Mouse (Mus musculus): ENCODE data around the gene Wipi2. TPM values are rescaled to one million over a fixed set of nuclear protein-coding genes. Genes with fewer than 3 reads are reported as not detected.

Gene Wipi2
- polyA plus RNA-seq, 1 experiment = 52.0 TPM

GRCm38 (mm10) chr5:142718037-142718436, 90.5 kb downstream of the Wipi2 start:
- no peaks in the 10 kb centered on the region for H3K79me2 ChIP-seq (ENCODE audit: control insufficient read depth, insufficient read depth)
- TF ChIP-seq TCF3 (IDR thresholded peaks at IDR 0.05; ENCODE audit: insufficient read length, low read depth) (no peak), REST (IDR thresholded peaks at IDR 0.05; ENCODE audit: insufficient read depth, insufficient read length) (no peak), POLR2A (IDR thresholded peaks at IDR 0.05; ENCODE audit: insufficient read length, low read depth) (no peak), MYOD1 (IDR thresholded peaks at IDR 0.05; ENCODE audit: control insufficient read depth in 1 of 3, insufficient read length in 2 of 3, low read depth in 2 of 3) (no peak), POLR2AphosphoS2 (IDR thresholded peaks at IDR 0.05; ENCODE audit: insufficient read length, low read depth) (no peak), USF1 (IDR thresholded peaks at IDR 0.05; ENCODE audit: low read depth) (no peak), CEBPB (IDR thresholded peaks at IDR 0.05; ENCODE audit: insufficient read depth, poor library complexity, severe bottlenecking) (no peak), MYOG (IDR thresholded peaks at IDR 0.05; ENCODE audit: control insufficient read depth in 1 of 3, insufficient read depth in 1 of 3, insufficient read length in 2 of 3, low read depth in 2 of 3) (no peak), E2F4 (IDR thresholded peaks at IDR 0.05; ENCODE audit: insufficient read depth) (no peak), TCF12 (IDR thresholded peaks at IDR 0.05; ENCODE audit: insufficient read depth, poor library complexity, severe bottlenecking) (no peak), SRF (IDR thresholded peaks at IDR 0.05; ENCODE audit: control insufficient read depth, insufficient read length, low read depth) (no peak), MAX (IDR thresholded peaks at IDR 0.05; ENCODE audit: low read depth) (no peak)
- no peak overlapping the region for H3ac ChIP-seq (ENCODE audit: control insufficient read depth, insufficient read length)
- peaks cover 29% of the 10 kb centered on the region for H3K27me3 ChIP-seq (ENCODE audit: control insufficient read depth, insufficient read depth, insufficient read length)
- H3K4me2 ChIP-seq (ENCODE audit: low read depth) = no peak overlapping the region
- H3K4me3 ChIP-seq = no peak overlapping the region
- H3K36me3 ChIP-seq (ENCODE audit: control insufficient read depth, insufficient read depth) = no peaks in the 10 kb centered on the region

GRCm38 (mm10) chr5:142718486-142718885, 91.0 kb downstream of the Wipi2 start:
- Histone ChIP-seq H3K27me3 (ENCODE audit: control insufficient read depth, insufficient read depth, insufficient read length) (peaks cover 29% of the 10 kb centered on the region), H3K36me3 (ENCODE audit: control insufficient read depth, insufficient read depth) (no peaks in the 10 kb centered on the region), H3K4me2 (ENCODE audit: low read depth) (no peak overlapping the region), H3K79me2 (ENCODE audit: control insufficient read depth, insufficient read depth) (no peaks in the 10 kb centered on the region), H3ac (ENCODE audit: control insufficient read depth, insufficient read length) (no peak overlapping the region), H3K4me3 (no peak overlapping the region)
- TF ChIP-seq TCF3 (IDR thresholded peaks at IDR 0.05; ENCODE audit: insufficient read length, low read depth) (no peak), REST (IDR thresholded peaks at IDR 0.05; ENCODE audit: insufficient read depth, insufficient read length) (no peak), USF1 (IDR thresholded peaks at IDR 0.05; ENCODE audit: low read depth) (no peak), MYOG (IDR thresholded peaks at IDR 0.05; ENCODE audit: control insufficient read depth in 1 of 3, insufficient read depth in 1 of 3, insufficient read length in 2 of 3, low read depth in 2 of 3) (no peak), POLR2A (IDR thresholded peaks at IDR 0.05; ENCODE audit: insufficient read length, low read depth) (no peak), MYOD1 (IDR thresholded peaks at IDR 0.05; ENCODE audit: control insufficient read depth in 1 of 3, insufficient read length in 2 of 3, low read depth in 2 of 3) (no peak), TCF12 (IDR thresholded peaks at IDR 0.05; ENCODE audit: insufficient read depth, poor library complexity, severe bottlenecking) (no peak), SRF (IDR thresholded peaks at IDR 0.05; ENCODE audit: control insufficient read depth, insufficient read length, low read depth) (no peak), E2F4 (IDR thresholded peaks at IDR 0.05; ENCODE audit: insufficient read depth) (no peak), POLR2AphosphoS2 (IDR thresholded peaks at IDR 0.05; ENCODE audit: insufficient read length, low read depth) (no peak), MAX (IDR thresholded peaks at IDR 0.05; ENCODE audit: low read depth) (no peak), CEBPB (IDR thresholded peaks at IDR 0.05; ENCODE audit: insufficient read depth, poor library complexity, severe bottlenecking) (no peak)

- H3K4me2 ChIP-seq (ENCODE audit: low read depth) = no peak overlapping the region
- no peak overlapping the region for H3ac ChIP-seq (ENCODE audit: control insufficient read depth, insufficient read length)
- H3K4me3 ChIP-seq = no peak overlapping the region
- TF ChIP-seq TCF3 (IDR thresholded peaks at IDR 0.05; ENCODE audit: insufficient read length, low read depth) = no peak
- TF ChIP-seq MYOD1 (IDR thresholded peaks at IDR 0.05; ENCODE audit: control insufficient read depth in 1 of 3, insufficient read length in 2 of 3, low read depth in 2 of 3) = no peak
- no peak for TF ChIP-seq MAX (IDR thresholded peaks at IDR 0.05; ENCODE audit: low read depth)
- no peak for TF ChIP-seq E2F4 (IDR thresholded peaks at IDR 0.05; ENCODE audit: insufficient read depth)
- TF ChIP-seq REST (IDR thresholded peaks at IDR 0.05; ENCODE audit: insufficient read depth, insufficient read length) = no peak
- TF ChIP-seq POLR2A (IDR thresholded peaks at IDR 0.05; ENCODE audit: insufficient read length, low read depth) = no peak
- no peak for TF ChIP-seq MYOG (IDR thresholded peaks at IDR 0.05; ENCODE audit: control insufficient read depth in 1 of 3, insufficient read depth in 1 of 3, insufficient read length in 2 of 3, low read depth in 2 of 3)
- H3K36me3 ChIP-seq (ENCODE audit: control insufficient read depth, insufficient read depth) = no peaks in the 10 kb centered on the region
- H3K79me2 ChIP-seq (ENCODE audit: control insufficient read depth, insufficient read depth) = no peaks in the 10 kb centered on the region
- H3K27me3 ChIP-seq (ENCODE audit: control insufficient read depth, insufficient read depth, insufficient read length) = peaks cover 26% of the 10 kb centered on the region
These were observed 92.4 kb downstream of the Wipi2 start for GRCm38 (mm10) chr5:142719897-142720296.

Other genes with a start within 250 kb of the Wipi2 start
- gene Foxk1, start 226.2 kb upstream of the Wipi2 start, polyA plus RNA-seq (2012; fragmentation: generic; extraction: Trizol) = 10.4 TPM
- gene Ap5z1, start 163.8 kb upstream of the Wipi2 start, polyA plus RNA-seq (2012; fragmentation: generic; extraction: Trizol) = 9.8 TPM
- 0.02 TPM for gene Papolb, start 97.6 kb upstream of the Wipi2 start, polyA plus RNA-seq (2012; fragmentation: generic; extraction: Trizol)
- gene Radil, start 76.6 kb upstream of the Wipi2 start, polyA plus RNA-seq (2012; fragmentation: generic; extraction: Trizol) = 1.6 TPM
- not detected for gene Mmd2, start 18.9 kb upstream of the Wipi2 start, polyA plus RNA-seq (2012; fragmentation: generic; extraction: Trizol)
- not detected for gene Slc29a4, start 64.8 kb downstream of the Wipi2 start, polyA plus RNA-seq (2012; fragmentation: generic; extraction: Trizol)
- gene Tnrc18, start 190.0 kb downstream of the Wipi2 start, polyA plus RNA-seq (2012; fragmentation: generic; extraction: Trizol) = 26.2 TPM

Measured in myocyte (in vitro differentiated cells).